In genomic region chr2:26661768-26662508, GRCm38 (mm10) we compare ENCODE assay signal across 10 mouse cellular contexts. TPM values are rescaled to one million over a fixed set of nuclear protein-coding genes. Genes with fewer than 3 reads are reported as not detected.
DNase-seq lines count a peak whose midpoint lies in the region; ATAC-seq and TF ChIP-seq lines count a peak whose summit lies in the region.
"Had no signal": no experiment of that assay in that cellular context is flagged by ENCODE, and none has a peak within 500 bp of the region (broad histone marks: within the 10 kb centered on the region; RNA-seq: fewer than 3 reads in every experiment).

No protein-coding gene starts in this region.

- peak overlapping the region; percentile 38 for H3K4me2 ChIP-seq in neural tube, embryonic 11.5 days (ENCODE audit: low read depth)
- H3K4me2 ChIP-seq in forebrain, postnatal 0 days (ENCODE audit: low read depth) = peak overlapping the region; percentile 58
- peak overlapping the region; percentile 46 for H3K4me2 ChIP-seq in liver, embryonic 16.5 days (ENCODE audit: low read depth, low read length)

- DNase-seq in neural tube, embryonic 11.5 days (ENCODE audit: low spot score) = no peak
- no peak for DNase-seq in neural tube, embryonic 10.5 days (ENCODE audit: extremely low spot score, low spot score)
- no peak for DNase-seq in forebrain, postnatal 0 days
- peak; percentile 35 for DNase-seq in thymus, postnatal 25 days
- DNase-seq in cerebellum, adult 11 months = no peak
- DNase-seq in cerebellum, postnatal 25 days = no peak
- no peak for DNase-seq in adrenal gland, adult 18-20 months (ENCODE audit: low spot score in 2 of 2)
- DNase-seq: right cerebral cortex, postnatal 25 days had no signal

- no peaks in the 10 kb centered on the region for H3K36me3 ChIP-seq in neural tube, embryonic 11.5 days (ENCODE audit: control insufficient read depth, insufficient read depth, low read length)
- H3K36me3 ChIP-seq in forebrain, postnatal 0 days (ENCODE audit: insufficient read depth) = no peaks in the 10 kb centered on the region
- no peaks in the 10 kb centered on the region for H3K36me3 ChIP-seq in liver, embryonic 16.5 days (ENCODE audit: control insufficient read depth, insufficient read depth)

- no peaks in the 10 kb centered on the region for H3K9me3 ChIP-seq in neural tube, embryonic 11.5 days (ENCODE audit: control insufficient read depth, low read length)
- no peaks in the 10 kb centered on the region for H3K9me3 ChIP-seq in forebrain, postnatal 0 days (ENCODE audit: low read length)
- H3K9me3 ChIP-seq in liver, embryonic 16.5 days (replicated peaks; ENCODE audit: control insufficient read depth, low read length) = no peaks in the 10 kb centered on the region

- no peak for TF ChIP-seq CTCF in forebrain, postnatal 0 days (IDR thresholded peaks at IDR 0.05; ENCODE audit: low read depth)

- 48% methylated on average over 29 of the region's 29 CpGs for WGBS in neural tube, embryonic 11.5 days
- 45% methylated on average over 29 of the region's 29 CpGs for WGBS in forebrain, postnatal 0 days
- WGBS in liver, embryonic 16.5 days (ENCODE audit: insufficient replicate concordance) = 36% methylated on average over 29 of the region's 29 CpGs

- no peak for ATAC-seq in neural tube, embryonic 11.5 days (ENCODE audit: insufficient read depth, low FRiP score, low TSS enrichment)
- no peak for ATAC-seq in forebrain, postnatal 0 days
- no peak for ATAC-seq in liver, embryonic 16.5 days (ENCODE audit: low read depth)

- H3K4me1 ChIP-seq in neural tube, embryonic 11.5 days (ENCODE audit: control insufficient read depth, insufficient read depth, low read length) = no peaks in the 10 kb centered on the region
- no peaks in the 10 kb centered on the region for H3K4me1 ChIP-seq in forebrain, postnatal 0 days (ENCODE audit: insufficient read depth)
- no peaks in the 10 kb centered on the region for H3K4me1 ChIP-seq in liver, embryonic 16.5 days (ENCODE audit: control insufficient read depth, low read depth, low read length)

- no peak overlapping the region for H3K9ac ChIP-seq in neural tube, embryonic 11.5 days (ENCODE audit: low read length)
- peak overlapping the region; percentile 31; the same call in 1 of the 2 replicates for H3K9ac ChIP-seq in forebrain, postnatal 0 days
- H3K9ac ChIP-seq in liver, embryonic 16.5 days (ENCODE audit: low read depth, low read length) = no peak overlapping the region

- H3K27ac ChIP-seq in neural tube, embryonic 11.5 days (ENCODE audit: low read depth, low read length) = no peak overlapping the region
- H3K27ac ChIP-seq in forebrain, postnatal 0 days (ENCODE audit: low read depth, low read length) = no peak overlapping the region
- no peak overlapping the region for H3K27ac ChIP-seq in liver, embryonic 16.5 days (ENCODE audit: low read length)

- H3K27me3 ChIP-seq in neural tube, embryonic 11.5 days (ENCODE audit: control insufficient read depth, insufficient read depth, low read length) = no peaks in the 10 kb centered on the region
- H3K27me3 ChIP-seq in forebrain, postnatal 0 days (ENCODE audit: insufficient read depth, low read length) = no peaks in the 10 kb centered on the region
- peaks cover 3% of the 10 kb centered on the region; the same call in 1 of the 2 replicates for H3K27me3 ChIP-seq in liver, embryonic 16.5 days (ENCODE audit: control insufficient read depth, insufficient read depth, low read depth, low read length)

- 0 out of 2 replicates have a peak overlapping the region, but pooled peaks have one; percentile 14 for H3K4me3 ChIP-seq in neural tube, embryonic 11.5 days (ENCODE audit: low read depth, low read length)
- H3K4me3 ChIP-seq in forebrain, postnatal 0 days (ENCODE audit: low read depth, low read length) = peak overlapping the region; percentile 38
- H3K4me3 ChIP-seq in liver, embryonic 16.5 days (ENCODE audit: low read depth, low read length) = no peak overlapping the region

RNA-seq across cellular contexts. Expression of gene Lcn4, which starts 9.1 kb away (rescaled TPM):
- not detected in 2 replicates for polyA plus RNA-seq in neural tube, embryonic 11.5 days (2014; fragmentation: Nextera tagmentation; extraction: Ambion mirVana)
- not detected in 2 replicates for total RNA-seq in forebrain, postnatal 0 days (2014; rRNA removed)
- polyA plus RNA-seq in forebrain, postnatal 0 days (2015; fragmentation: Nextera tagmentation; extraction: Ambion mirVana) = not detected in 2 replicates
- polyA plus RNA-seq in liver, embryonic 16.5 days (2015; fragmentation: Nextera tagmentation; extraction: Ambion mirVana) = not detected in 2 replicates
- not detected for total RNA-seq in adrenal gland, adult 18-20 months (2021)
- total RNA-seq: layer of hippocampus, postnatal 14 days had no signal

RNA-seq across cellular contexts. Expression of gene Fam69b, which starts 33.7 kb away (rescaled TPM):
- polyA plus RNA-seq in neural tube, embryonic 11.5 days (2014; fragmentation: Nextera tagmentation; extraction: Ambion mirVana) = 43.7 and 50.3 TPM in 2 replicates
- 193 and 214 TPM in 2 replicates for total RNA-seq in forebrain, postnatal 0 days (2014; rRNA removed)
- polyA plus RNA-seq in forebrain, postnatal 0 days (2015; fragmentation: Nextera tagmentation; extraction: Ambion mirVana) = 143 TPM in 2 replicates
- 0.61 and 1.3 TPM in 2 replicates for polyA plus RNA-seq in liver, embryonic 16.5 days (2015; fragmentation: Nextera tagmentation; extraction: Ambion mirVana)
- total RNA-seq in adrenal gland, adult 18-20 months (2021) = 10 to 100 TPM in 1 of 2 experiments, 1 to 10 TPM in 1; 8.6 to 13.9 TPM

RNA-seq across cellular contexts. Expression of gene Agpat2, which starts 57.7 kb away (rescaled TPM):
- polyA plus RNA-seq in neural tube, embryonic 11.5 days (2014; fragmentation: Nextera tagmentation; extraction: Ambion mirVana) = 6.8 and 7.5 TPM in 2 replicates
- 7.8 and 10.0 TPM in 2 replicates for total RNA-seq in forebrain, postnatal 0 days (2014; rRNA removed)
- polyA plus RNA-seq in forebrain, postnatal 0 days (2015; fragmentation: Nextera tagmentation; extraction: Ambion mirVana) = 4.8 and 6.2 TPM in 2 replicates
- polyA plus RNA-seq in liver, embryonic 16.5 days (2015; fragmentation: Nextera tagmentation; extraction: Ambion mirVana) = 58.3 and 65.7 TPM in 2 replicates
- total RNA-seq in adrenal gland, adult 18-20 months (2021) = 100 to 1,000 TPM; 431 to 896 TPM

Comparison
In these comparisons a context has a peak if more than half of its experiments do, and no peak if none do; other contexts are left out.
1. RNA of gene Fam69b, which starts 33.7 kb away (polyA plus RNA-seq): 143 TPM in forebrain, postnatal 0 days and 43.7 to 50.3 TPM in neural tube, embryonic 11.5 days; 0.61 to 1.3 TPM in liver, embryonic 16.5 days; every median in the first group is over 10 times any median in the second.
2. Peak in every context shown above with its lines, with median percentiles within 50 percentile points of each other: H3K4me2 ChIP-seq.